Mouse (Mus musculus) thymus, adult 2 months (tissue): Measurements from ENCODE around the gene Aldh4a1.

Experiments
- CTCF ChIP-seq: fragments of 200-500 bp; IDR thresholded peaks from 2 replicates; pipeline ENCODE4 v1.5.1; 2012; ENCODE audit warnings: mild to moderate bottlenecking, control low read depth, low read length, moderate library complexity, borderline replicate concordance; ENCODE audit not compliant: control insufficient read depth, poor library complexity, insufficient read depth; ENCODE audit errors: extremely low read depth
- POLR2A ChIP-seq: fragments of 200-500 bp; IDR thresholded peaks from 2 replicates; pipeline ENCODE4 v1.6.1; 2012; ENCODE audit warnings: mild to moderate bottlenecking, low read length, control low read depth, moderate library complexity; ENCODE audit not compliant: control insufficient read depth, poor library complexity, insufficient read depth; ENCODE audit errors: extremely low read depth

DNA sequence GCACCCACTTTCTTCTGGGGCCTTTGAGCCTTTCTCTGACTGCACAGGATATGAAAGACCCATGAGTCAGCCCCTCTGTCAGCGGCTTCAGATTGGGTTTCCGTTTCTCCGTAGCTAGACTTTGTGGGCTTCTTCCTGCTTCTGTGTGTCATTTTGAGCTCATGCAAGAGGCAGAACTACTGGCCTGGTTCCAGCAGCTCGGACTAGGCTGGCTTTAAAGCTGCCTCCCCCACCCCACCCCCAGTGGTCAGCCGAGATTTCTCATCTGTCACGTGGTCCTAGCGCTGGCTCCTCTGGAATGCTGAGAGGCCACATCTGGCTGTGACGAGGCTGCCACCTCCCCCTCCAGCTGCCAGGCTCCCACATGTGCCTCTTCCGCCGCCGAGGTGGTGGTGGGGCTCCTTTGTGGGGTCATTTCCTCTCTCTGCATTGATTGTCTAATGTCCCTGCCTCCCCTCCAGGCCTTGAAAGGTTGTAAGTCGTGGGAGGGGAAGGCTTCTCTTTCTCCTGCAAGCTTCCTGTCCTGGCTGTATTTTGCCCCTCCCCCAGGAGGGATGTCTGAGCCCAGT is 23.6 kb upstream of the Aldh4a1 start:
- TF ChIP-seq CTCF = no peak
- no peak for TF ChIP-seq POLR2A
